ENCODE assay signal across 16 mouse cellular contexts in the genomic region with DNA sequence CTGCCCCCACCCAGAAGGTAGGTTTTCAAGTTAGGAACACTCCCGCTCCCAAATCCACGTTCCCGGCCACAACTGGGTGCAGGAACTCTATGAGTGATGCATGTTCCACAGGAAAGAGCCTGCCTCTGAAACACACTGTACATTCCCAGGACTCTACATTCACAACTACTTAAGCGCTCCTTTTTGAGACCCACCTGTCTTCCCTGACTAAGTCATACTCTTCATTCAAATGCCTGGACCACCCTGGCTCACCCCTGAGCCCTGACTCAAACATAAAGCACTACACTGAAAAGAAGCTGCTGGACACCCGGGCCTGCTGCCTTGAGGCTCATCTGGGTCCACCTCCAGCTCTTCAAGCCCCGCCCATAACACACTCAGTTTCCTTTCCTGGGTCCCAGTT.
"Had no signal": no experiment of that assay in that cellular context is flagged by ENCODE, and none has a peak within 500 bp of the region (broad histone marks: within the 10 kb centered on the region; RNA-seq: fewer than 3 reads in every experiment).

No protein-coding gene starts in this region.

- H3K27ac ChIP-seq: kidney, postnatal 0 days; limb, embryonic 12.5 days; liver, embryonic 14.5 days; midbrain, embryonic 12.5 days; neural tube, embryonic 15.5 days had no signal

- DNase-seq: kidney, adult 11 months; kidney, adult 9 months; kidney, postnatal 36 days; layer of hippocampus, adult 9-11 months; layer of hippocampus, postnatal 36 days; lung, adult 18-20 months; right cerebral cortex, adult 18-20 months; right cerebral cortex, postnatal 25 days; thymus, adult 18-20 months; thymus, postnatal 25 days had no signal

- H3K4me3 ChIP-seq: limb, embryonic 12.5 days; midbrain, embryonic 12.5 days; myocyte; neural tube, embryonic 15.5 days had no signal

- H3K9me3 ChIP-seq: neural tube, embryonic 15.5 days had no signal

- H3K27me3 ChIP-seq: limb, embryonic 12.5 days; neural tube, embryonic 15.5 days had no signal

- H3K9ac ChIP-seq: limb, embryonic 12.5 days; liver, embryonic 14.5 days; midbrain, embryonic 12.5 days; neural tube, embryonic 15.5 days had no signal

- H3K4me2 ChIP-seq: limb, embryonic 12.5 days; midbrain, embryonic 12.5 days; neural tube, embryonic 15.5 days had no signal

- H3K36me3 ChIP-seq: midbrain, embryonic 12.5 days; neural tube, embryonic 15.5 days had no signal
